Mouse (Mus musculus): ENCODE data around the gene Apoc2. TPM values are rescaled to one million over a fixed set of nuclear protein-coding genes. Genes with fewer than 3 reads are reported as not detected.

The Apoc2 gene
- polyA plus RNA-seq, 1 experiment from 2014 or later = not detected

- no peak for DNase-seq (ENCODE audit: low spot score, missing footprints)
- Histone ChIP-seq H3K27ac (ENCODE audit: low read depth, low read length) (no peak overlapping the region), H3K27me3 (ENCODE audit: control insufficient read depth, insufficient read depth, low read length) (no peaks in the 10 kb centered on the region), H3K36me3 (ENCODE audit: control insufficient read depth, insufficient read depth, low read length) (no peaks in the 10 kb centered on the region), H3K4me2 (no peak overlapping the region), H3K9ac (ENCODE audit: low read length) (no peak overlapping the region), H3K4me3 (ENCODE audit: low read depth, low read length) (no peak overlapping the region), H3K9me3 (ENCODE audit: control insufficient read depth, low read length) (no peaks in the 10 kb centered on the region), H3K4me1 (ENCODE audit: control insufficient read depth, insufficient read depth, low read length) (no peaks in the 10 kb centered on the region)
- ATAC-seq (ENCODE audit: low FRiP score) = no peak
- 89% methylated on average over 6 of the region's 6 CpGs for whole genome bisulfite sequencing
These were observed 8.8 kb upstream of the Apoc2 start for GRCm38 (mm10) chr7:19686521-19686920.

DNA sequence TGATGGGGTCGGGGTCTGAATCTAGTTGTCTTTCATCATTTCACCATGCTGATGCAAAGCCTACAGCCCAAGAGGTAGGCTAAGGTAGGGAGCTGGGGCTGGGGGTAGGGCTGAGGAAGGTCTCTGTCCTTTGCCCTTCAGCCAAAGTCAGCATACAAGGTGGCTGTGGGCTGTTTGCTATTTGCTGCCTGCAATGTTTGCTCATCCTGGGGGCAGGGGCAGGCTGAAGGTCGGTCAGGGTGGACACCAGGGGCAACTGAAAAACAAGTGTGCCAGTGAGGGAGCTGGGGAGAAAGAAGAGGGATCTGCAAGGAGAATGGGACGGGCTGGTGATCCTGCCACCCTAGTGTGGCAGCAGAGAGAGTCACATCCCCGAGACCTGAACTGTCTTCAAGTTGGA, 7.6 kb upstream of the Apoc2 start:
- no peak overlapping the region for H3K9ac ChIP-seq (ENCODE audit: low read length)
- ATAC-seq (ENCODE audit: low FRiP score) (no peak), DNase-seq (ENCODE audit: low spot score, missing footprints) (peak; percentile 19)
- H3K9me3 ChIP-seq (ENCODE audit: control insufficient read depth, low read length) = no peaks in the 10 kb centered on the region
- H3K27ac ChIP-seq (ENCODE audit: low read depth, low read length) = no peak overlapping the region
- no peak overlapping the region for H3K4me3 ChIP-seq (ENCODE audit: low read depth, low read length)
- H3K27me3 ChIP-seq (ENCODE audit: control insufficient read depth, insufficient read depth, low read length) = no peaks in the 10 kb centered on the region
- 72% methylated on average over 4 of the region's 4 CpGs for WGBS
- no peaks in the 10 kb centered on the region for H3K4me1 ChIP-seq (ENCODE audit: control insufficient read depth, insufficient read depth, low read length)
- no peaks in the 10 kb centered on the region for H3K36me3 ChIP-seq (ENCODE audit: control insufficient read depth, insufficient read depth, low read length)
- no peak overlapping the region for H3K4me2 ChIP-seq

- Histone ChIP-seq H3K4me2 (no peak overlapping the region), H3K36me3 (ENCODE audit: control insufficient read depth, insufficient read depth, low read length) (no peaks in the 10 kb centered on the region), H3K4me3 (ENCODE audit: low read depth, low read length) (no peak overlapping the region), H3K9me3 (ENCODE audit: control insufficient read depth, low read length) (no peaks in the 10 kb centered on the region), H3K27ac (ENCODE audit: low read depth, low read length) (no peak overlapping the region), H3K27me3 (ENCODE audit: control insufficient read depth, insufficient read depth, low read length) (no peaks in the 10 kb centered on the region), H3K9ac (ENCODE audit: low read length) (no peak overlapping the region), H3K4me1 (ENCODE audit: control insufficient read depth, insufficient read depth, low read length) (no peaks in the 10 kb centered on the region)
- no peak for ATAC-seq (ENCODE audit: low FRiP score)
- DNase-seq (ENCODE audit: low spot score, missing footprints) = peak; percentile 60
- WGBS = 86% methylated on average over 6 of the region's 6 CpGs
These were observed 6.0 kb upstream of the Apoc2 start for GRCm38 (mm10) chr7:19683771-19684201.

DNA sequence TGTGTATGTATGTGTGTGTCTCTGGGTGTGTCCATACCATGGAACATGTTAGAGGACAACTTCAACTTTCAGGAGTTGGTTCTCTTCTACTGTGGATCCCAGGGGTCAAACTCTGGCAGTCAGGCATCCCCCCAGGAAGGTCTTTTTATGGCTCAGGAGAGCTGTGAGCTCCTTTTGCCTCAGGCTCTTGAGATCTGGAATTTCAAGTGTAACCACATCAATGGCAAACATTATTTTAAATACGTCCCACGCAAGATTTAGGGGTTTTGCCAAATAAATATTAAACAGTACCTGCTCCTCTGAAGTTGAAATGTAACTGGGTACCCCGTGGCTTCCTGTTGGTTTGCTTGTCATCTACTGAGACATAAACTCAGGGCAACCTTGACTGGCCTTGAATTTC, 5.2 kb upstream of the Apoc2 start:
- H3K9ac ChIP-seq (ENCODE audit: low read length) = no peak overlapping the region
- H3K9me3 ChIP-seq (ENCODE audit: control insufficient read depth, low read length) = no peaks in the 10 kb centered on the region
- H3K27ac ChIP-seq (ENCODE audit: low read depth, low read length) = no peak overlapping the region
- WGBS = 79% methylated on average over 3 of the region's 3 CpGs
- no peaks in the 10 kb centered on the region for H3K4me1 ChIP-seq (ENCODE audit: control insufficient read depth, insufficient read depth, low read length)
- no peaks in the 10 kb centered on the region for H3K27me3 ChIP-seq (ENCODE audit: control insufficient read depth, insufficient read depth, low read length)
- H3K36me3 ChIP-seq (ENCODE audit: control insufficient read depth, insufficient read depth, low read length) = no peaks in the 10 kb centered on the region
- H3K4me2 ChIP-seq = no peak overlapping the region
- ATAC-seq (ENCODE audit: low FRiP score) = no peak
- H3K4me3 ChIP-seq (ENCODE audit: low read depth, low read length) = no peak overlapping the region
- peak; percentile 51 for DNase-seq (ENCODE audit: low spot score, missing footprints)

- Histone ChIP-seq H3K9me3 (ENCODE audit: control insufficient read depth, low read length) (no peaks in the 10 kb centered on the region), H3K36me3 (ENCODE audit: control insufficient read depth, insufficient read depth, low read length) (no peaks in the 10 kb centered on the region), H3K9ac (ENCODE audit: low read length) (0 out of 2 replicates have a peak within 1 kb of the TSS, but pooled peaks have one; percentile 5), H3K27me3 (ENCODE audit: control insufficient read depth, insufficient read depth, low read length) (no peaks in the 10 kb centered on the region), H3K4me1 (ENCODE audit: control insufficient read depth, insufficient read depth, low read length) (no peaks in the 10 kb centered on the region), H3K4me3 (ENCODE audit: low read depth, low read length) (no peak within 1 kb of the TSS), H3K27ac (ENCODE audit: low read depth, low read length) (no peak within 1 kb of the TSS), H3K4me2 (no peak within 1 kb of the TSS)
- DNase-seq (ENCODE audit: low spot score, missing footprints) (peak; percentile 64), ATAC-seq (ENCODE audit: low FRiP score) (no peak)
- WGBS = 66% methylated on average over 8 of the region's 8 CpGs
These were observed 3.5 kb upstream of the Apoc2 start, which contains the start of the genes Gm44805 and Apoc4 for GRCm38 (mm10) chr7:19681202-19681694. Gene Gm44805 (minus strand): TSS chr7:19681423. Gene Apoc4 (minus strand): TSS chr7:19681479.

DNA sequence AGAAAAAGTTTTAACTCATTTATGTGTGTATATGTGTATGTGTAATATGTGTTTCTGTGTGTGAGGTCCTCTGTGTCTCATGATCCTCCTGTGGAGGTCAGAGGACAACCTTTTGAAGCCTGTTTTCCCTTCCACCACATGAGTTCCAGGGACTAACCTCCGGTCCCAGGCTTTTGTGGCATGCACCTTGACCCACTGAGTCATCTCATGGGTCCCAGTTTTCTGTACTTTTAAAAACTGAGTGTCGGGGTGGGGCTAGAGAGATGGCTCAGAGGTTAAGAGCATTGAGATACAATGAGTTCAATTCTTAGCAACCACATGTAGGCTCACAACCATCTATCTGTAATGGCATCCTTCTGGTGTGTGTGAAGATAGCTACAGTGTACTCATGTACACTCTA, 3.0 kb upstream of the Apoc2 start:
- H3K27ac ChIP-seq (ENCODE audit: low read depth, low read length) = no peak overlapping the region
- no peak overlapping the region for H3K4me3 ChIP-seq (ENCODE audit: low read depth, low read length)
- no peaks in the 10 kb centered on the region for H3K9me3 ChIP-seq (ENCODE audit: control insufficient read depth, low read length)
- WGBS = 84% methylated on average over 2 of the region's 2 CpGs
- no peaks in the 10 kb centered on the region for H3K36me3 ChIP-seq (ENCODE audit: control insufficient read depth, insufficient read depth, low read length)
- ATAC-seq (ENCODE audit: low FRiP score) (no peak), DNase-seq (ENCODE audit: low spot score, missing footprints) (peak; percentile 67)
- no peaks in the 10 kb centered on the region for H3K4me1 ChIP-seq (ENCODE audit: control insufficient read depth, insufficient read depth, low read length)
- H3K4me2 ChIP-seq = no peak overlapping the region
- H3K9ac ChIP-seq (ENCODE audit: low read length) = no peak overlapping the region
- no peaks in the 10 kb centered on the region for H3K27me3 ChIP-seq (ENCODE audit: control insufficient read depth, insufficient read depth, low read length)

GRCm38 (mm10) chr7:19678901-19679300, 1.2 kb upstream of the Apoc2 start:
- DNase-seq (ENCODE audit: low spot score, missing footprints) (peak; percentile 59), ATAC-seq (ENCODE audit: low FRiP score) (no peak)
- H3K4me3 ChIP-seq (ENCODE audit: low read depth, low read length) = no peak overlapping the region
- no peak overlapping the region for H3K9ac ChIP-seq (ENCODE audit: low read length)
- no peaks in the 10 kb centered on the region for H3K36me3 ChIP-seq (ENCODE audit: control insufficient read depth, insufficient read depth, low read length)
- H3K27me3 ChIP-seq (ENCODE audit: control insufficient read depth, insufficient read depth, low read length) = no peaks in the 10 kb centered on the region
- no peaks in the 10 kb centered on the region for H3K9me3 ChIP-seq (ENCODE audit: control insufficient read depth, low read length)
- H3K4me1 ChIP-seq (ENCODE audit: control insufficient read depth, insufficient read depth, low read length) = no peaks in the 10 kb centered on the region
- WGBS = 86% methylated on average over 3 of the region's 3 CpGs
- no peak overlapping the region for H3K27ac ChIP-seq (ENCODE audit: low read depth, low read length)
- H3K4me2 ChIP-seq = no peak overlapping the region

GRCm38 (mm10) chr7:19676662-19677061, 1.1 kb downstream of the Apoc2 start:
- Histone ChIP-seq H3K9me3 (ENCODE audit: control insufficient read depth, low read length) (no peaks in the 10 kb centered on the region), H3K27ac (ENCODE audit: low read depth, low read length) (no peak overlapping the region), H3K9ac (ENCODE audit: low read length) (no peak overlapping the region), H3K4me2 (no peak overlapping the region), H3K4me1 (ENCODE audit: control insufficient read depth, insufficient read depth, low read length) (no peaks in the 10 kb centered on the region), H3K36me3 (ENCODE audit: control insufficient read depth, insufficient read depth, low read length) (no peaks in the 10 kb centered on the region), H3K27me3 (ENCODE audit: control insufficient read depth, insufficient read depth, low read length) (no peaks in the 10 kb centered on the region), H3K4me3 (ENCODE audit: low read depth, low read length) (no peak overlapping the region)
- no peak for ATAC-seq (ENCODE audit: low FRiP score)
- peak; percentile 45 for DNase-seq (ENCODE audit: low spot score, missing footprints)
- WGBS = 64% methylated on average over 1 of the region's 1 CpGs

GRCm38 (mm10) chr7:19675824-19676223, 1.9 kb downstream of the Apoc2 start:
- 85% methylated on average over 10 of the region's 10 CpGs for WGBS
- Histone ChIP-seq H3K27ac (ENCODE audit: low read depth, low read length) (no peak overlapping the region), H3K9ac (ENCODE audit: low read length) (no peak overlapping the region), H3K4me1 (ENCODE audit: control insufficient read depth, insufficient read depth, low read length) (no peaks in the 10 kb centered on the region), H3K27me3 (ENCODE audit: control insufficient read depth, insufficient read depth, low read length) (no peaks in the 10 kb centered on the region), H3K9me3 (ENCODE audit: control insufficient read depth, low read length) (no peaks in the 10 kb centered on the region), H3K4me2 (no peak overlapping the region), H3K4me3 (ENCODE audit: low read depth, low read length) (no peak overlapping the region), H3K36me3 (ENCODE audit: control insufficient read depth, insufficient read depth, low read length) (no peaks in the 10 kb centered on the region)
- DNase-seq (ENCODE audit: low spot score, missing footprints) (no peak), ATAC-seq (ENCODE audit: low FRiP score) (no peak)

All from midbrain, embryonic 11.5 days (tissue).